Comparison of ENCODE assay signal across 10 mouse cellular contexts in the genomic region with DNA sequence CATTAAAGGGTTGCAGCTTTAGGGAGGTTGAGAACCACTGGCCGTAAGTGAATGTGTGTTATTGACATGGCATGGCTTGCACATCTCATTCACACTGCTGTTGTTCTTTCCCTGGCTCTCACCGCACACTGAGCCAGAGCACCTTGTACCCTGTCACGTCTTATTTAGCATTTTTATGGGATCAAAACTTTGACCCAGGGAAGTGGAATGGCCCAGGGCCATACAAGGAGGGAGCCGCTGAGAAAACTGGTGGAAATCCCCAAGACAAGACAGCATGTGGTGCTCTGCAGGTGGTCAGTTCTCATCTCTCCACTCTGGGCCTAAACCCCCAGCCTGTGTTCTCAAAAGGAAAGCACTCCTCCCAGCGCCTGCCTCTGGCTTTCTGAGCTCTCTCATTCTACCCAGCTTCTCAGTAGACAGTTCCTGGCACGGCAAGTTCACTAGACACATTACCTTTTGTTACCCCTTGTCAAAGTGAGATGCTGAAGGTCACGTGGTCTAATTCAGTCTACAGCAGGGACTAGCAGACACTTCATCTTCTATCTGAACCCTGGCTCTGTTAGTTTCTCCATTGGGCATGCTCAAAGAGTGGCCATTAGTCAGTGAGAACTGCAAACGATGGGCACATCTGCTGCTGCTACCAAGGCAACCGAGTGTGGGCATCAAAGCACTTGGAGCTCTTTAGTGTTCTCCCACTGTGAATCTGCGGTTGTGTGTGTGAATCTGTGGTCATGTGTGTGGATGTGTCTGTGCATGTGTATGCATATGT.
DNase-seq lines count a peak whose midpoint lies in the region; ATAC-seq and TF ChIP-seq lines count a peak whose summit lies in the region.
"Had no signal": no experiment of that assay in that cellular context is flagged by ENCODE, and none has a peak within 500 bp of the region (broad histone marks: within the 10 kb centered on the region; RNA-seq: fewer than 3 reads in every experiment).

No protein-coding gene starts in this region.

- peak overlapping the region; percentile 1; the same call in 1 of the 2 replicates for H3K9ac ChIP-seq in liver, embryonic 12.5 days
- no peak overlapping the region for H3K9ac ChIP-seq in hindbrain, embryonic 13.5 days
- H3K9ac ChIP-seq in liver, postnatal 0 days (replicated peaks): no peak overlapping the region

- 76% methylated on average over 10 of the region's 10 CpGs for WGBS in liver, embryonic 12.5 days (ENCODE audit: insufficient replicate concordance)
- 30% methylated on average over 10 of the region's 10 CpGs for WGBS in hindbrain, embryonic 13.5 days
- WGBS in liver, postnatal 0 days (ENCODE audit: insufficient replicate concordance): 78% methylated on average over 10 of the region's 10 CpGs

- H3K9me3 ChIP-seq in liver, embryonic 12.5 days (replicated peaks): 0 out of 2 replicates have a peak, but pooled peaks cover under 1% of the 10 kb centered on the region
- no peaks in the 10 kb centered on the region for H3K9me3 ChIP-seq in hindbrain, embryonic 13.5 days
- H3K9me3 ChIP-seq in liver, postnatal 0 days (ENCODE audit: low read length): no peaks in the 10 kb centered on the region
- H3K9me3 ChIP-seq: G1E had no signal

- ATAC-seq in liver, embryonic 12.5 days: no peak
- ATAC-seq in hindbrain, embryonic 13.5 days (ENCODE audit: low FRiP score): peak; percentile 86
- ATAC-seq in liver, postnatal 0 days: no peak

- no peaks in the 10 kb centered on the region for H3K36me3 ChIP-seq in liver, embryonic 12.5 days
- H3K36me3 ChIP-seq in hindbrain, embryonic 13.5 days: no peaks in the 10 kb centered on the region
- no peaks in the 10 kb centered on the region for H3K36me3 ChIP-seq in liver, postnatal 0 days (replicated peaks; ENCODE audit: insufficient read depth, low read length)
- H3K36me3 ChIP-seq: G1E had no signal

- no peak overlapping the region for H3K4me2 ChIP-seq in liver, embryonic 12.5 days
- no peak overlapping the region for H3K4me2 ChIP-seq in hindbrain, embryonic 13.5 days
- no peak overlapping the region for H3K4me2 ChIP-seq in liver, postnatal 0 days (ENCODE audit: low read depth, low read length)

- no peak for TF ChIP-seq CTCF in liver, postnatal 0 days (IDR thresholded peaks at IDR 0.05; ENCODE audit: low read depth)

- DNase-seq in liver: no peak
- no peak for DNase-seq in liver, postnatal 0 days
- DNase-seq in right cerebral cortex, postnatal 14 days: peak; percentile 36
- DNase-seq in gastrocnemius, postnatal 25 days: no peak
- no peak for DNase-seq in thymus, postnatal 10 days (ENCODE audit: low spot score in 2 of 2)
- no peak for DNase-seq in urinary bladder, postnatal 4 days (ENCODE audit: low spot score in 2 of 2)
- DNase-seq: thymus, postnatal 4 days had no signal

- H3K4me3 ChIP-seq in liver, embryonic 12.5 days: no peak overlapping the region
- no peak overlapping the region for H3K4me3 ChIP-seq in hindbrain, embryonic 13.5 days
- no peak overlapping the region for H3K4me3 ChIP-seq in liver, postnatal 0 days (ENCODE audit: low read depth, low read length)

- TF ChIP-seq EP300 in liver, postnatal 0 days (IDR thresholded peaks at IDR 0.05; ENCODE audit: low read depth): no peak

- peak overlapping the region; percentile 100 for H3K27ac ChIP-seq in liver, embryonic 12.5 days
- peak overlapping the region; percentile 79 for H3K27ac ChIP-seq in hindbrain, embryonic 13.5 days
- peak overlapping the region; percentile 3; the same call in 1 of the 2 replicates for H3K27ac ChIP-seq in liver, postnatal 0 days (ENCODE audit: low read depth)

- H3K27me3 ChIP-seq in liver, embryonic 12.5 days (replicated peaks): no peaks in the 10 kb centered on the region; the same call in 1 of the 2 replicates
- no peaks in the 10 kb centered on the region for H3K27me3 ChIP-seq in hindbrain, embryonic 13.5 days
- no peaks in the 10 kb centered on the region for H3K27me3 ChIP-seq in liver, postnatal 0 days (ENCODE audit: insufficient read depth, low read length)

- H3K4me1 ChIP-seq in liver, embryonic 12.5 days: peaks cover 71% of the 10 kb centered on the region
- peaks cover 36% of the 10 kb centered on the region for H3K4me1 ChIP-seq in hindbrain, embryonic 13.5 days (replicated peaks)
- peaks cover 25% of the 10 kb centered on the region for H3K4me1 ChIP-seq in liver, postnatal 0 days (ENCODE audit: insufficient read depth)

Comparison
In these comparisons a context has a peak if more than half of its experiments do, and no peak if none do; other contexts are left out.
1. H3K27ac ChIP-seq: peak in every context shown above with its lines; median percentile 100 in liver, embryonic 12.5 days; 79 in hindbrain, embryonic 13.5 days; 3 in liver, postnatal 0 days.